Mouse (Mus musculus) megakaryocyte-erythroid progenitor cell, adult 5-6 weeks (primary cell): Measurements from ENCODE around the gene Ssb. TPM values are rescaled to one million over a fixed set of nuclear protein-coding genes. Genes with fewer than 3 reads are reported as not detected.

Experiments
- ATAC-seq: replicated peaks from 2 replicates; pipeline ENCODE4 v1.8.0; 2016; ENCODE audit warnings: mild to moderate bottlenecking, inconsistent platforms; ENCODE audit not compliant: severe bottlenecking, poor library complexity, low FRiP score, low TSS enrichment
- total RNA-seq, 2 experiments: library from RNA; stranded (forward) in 1 of 2; stranded (reverse) in 1 of 2; fragments of 200-1000, 215-1000 nt in 1 of 2; fragments of >200 nt in 1 of 2; fragmentation: Nextera tagmentation in 1 of 2; gene quantifications; 2 replicates each; pipeline ENCODE4 v1.2.3; 2014 to 2017

Ssb gene
- total RNA-seq (2014; fragmentation: Nextera tagmentation) (248 and 394 TPM in 2 replicates), total RNA-seq (2017) (771 and 927 TPM in 2 replicates)

GRCm38 (mm10) chr2:69861485-69862091 is at the start of gene Ssb:
TSS of gene Ssb (plus strand) at chr2:69861562.
- peak; percentile 91 for ATAC-seq

- peak; percentile 75 for ATAC-seq
These were observed 44.8 kb upstream of the Ssb start for GRCm38 (mm10) chr2:69816575-69816974.

- ATAC-seq = peak; percentile 64
These were observed 42.8 kb upstream of the Ssb start for GRCm38 (mm10) chr2:69818350-69819085.

GRCm38 (mm10) chr2:69820201-69820600 is 41.2 kb upstream of the Ssb start:
- no peak for ATAC-seq

GRCm38 (mm10) chr2:69821711-69822110 is 39.7 kb upstream of the Ssb start, which contains the start of gene Klhl23:
TSS of gene Klhl23 (plus strand) at chr2:69821944.
- ATAC-seq = peak; percentile 32

GRCm38 (mm10) chr2:69822361-69823128 is 38.8 kb upstream of the Ssb start:
- ATAC-seq = 0 out of 2 replicates have a peak, but pooled peaks have one; percentile 32

GRCm38 (mm10) chr2:69823129-69823677 is 38.2 kb upstream of the Ssb start:
- no peak for ATAC-seq

- ATAC-seq = no peak
These were observed 35.5 kb upstream of the Ssb start for GRCm38 (mm10) chr2:69825898-69826297.

- no peak for ATAC-seq
These were observed 35.0 kb upstream of the Ssb start for GRCm38 (mm10) chr2:69826380-69826779.

- ATAC-seq = no peak
These were observed 33.3 kb upstream of the Ssb start for GRCm38 (mm10) chr2:69828031-69828430.

GRCm38 (mm10) chr2:69829680-69830079 is 31.7 kb upstream of the Ssb start:
- peak; percentile 85 for ATAC-seq

- peak; percentile 32; the same call in 1 of the 2 replicates for ATAC-seq
These were observed 31.2 kb upstream of the Ssb start for GRCm38 (mm10) chr2:69830116-69830515.

GRCm38 (mm10) chr2:69837244-69837967 is 24.0 kb upstream of the Ssb start:
- peak; percentile 50; the same call in 1 of the 2 replicates for ATAC-seq

- peak; percentile 77 for ATAC-seq
These were observed 23.4 kb upstream of the Ssb start for GRCm38 (mm10) chr2:69837996-69838395.

- ATAC-seq = no peak
These were observed 22.7 kb upstream of the Ssb start for GRCm38 (mm10) chr2:69838707-69839106.

GRCm38 (mm10) chr2:69840261-69840660 is 21.1 kb upstream of the Ssb start:
- 0 out of 2 replicates have a peak, but pooled peaks have one; percentile 16 for ATAC-seq

- no peak for ATAC-seq
These were observed 12.1 kb upstream of the Ssb start for GRCm38 (mm10) chr2:69849215-69849614.

GRCm38 (mm10) chr2:69851427-69852058 is 9.8 kb upstream of the Ssb start:
- ATAC-seq = peak; percentile 96

GRCm38 (mm10) chr2:69856392-69856791 is 5.0 kb upstream of the Ssb start:
- peak; percentile 60 for ATAC-seq
